Mouse (Mus musculus) urinary bladder, postnatal 10 days (tissue): Measurements from ENCODE around the gene Fgfr2.

ENCODE experiments used
- DNase-seq: peaks from one replicate; pipeline ENCODE4 v3.0.0; 2022; ENCODE audit warnings: low spot score

Gene Fgfr2

DNA sequence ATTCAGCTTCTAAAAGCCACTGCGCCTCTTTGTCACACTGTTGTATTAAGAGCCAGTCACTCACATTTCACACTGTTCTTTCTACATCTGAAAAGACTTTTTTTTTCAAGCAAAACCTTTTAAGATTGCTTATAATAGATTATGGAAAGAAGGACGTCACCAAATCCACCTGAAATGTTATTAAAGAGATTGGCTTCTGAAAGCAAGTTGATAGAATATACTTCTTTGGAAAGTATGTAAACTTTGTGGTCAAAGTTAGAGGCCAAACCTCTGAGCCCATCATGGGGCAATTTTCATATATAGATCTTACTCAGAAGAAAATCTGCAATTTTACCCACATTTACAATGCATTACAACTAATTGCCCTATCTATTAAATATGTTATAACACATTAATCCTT lies 306.6 kb downstream of the Fgfr2 start:
- DNase-seq = no peak

- no peak for DNase-seq
These were observed 308.1 kb downstream of the Fgfr2 start for GRCm38 (mm10) chr7:132815081-132815480.

- DNase-seq = no peak
These were observed 309.1 kb downstream of the Fgfr2 start for GRCm38 (mm10) chr7:132814089-132814450.

- DNase-seq = no peak
These were observed 309.6 kb downstream of the Fgfr2 start, which contains the start of gene Fam53b for GRCm38 (mm10) chr7:132813416-132814088. Gene Fam53b (minus strand): TSS chr7:132813886.

DNA sequence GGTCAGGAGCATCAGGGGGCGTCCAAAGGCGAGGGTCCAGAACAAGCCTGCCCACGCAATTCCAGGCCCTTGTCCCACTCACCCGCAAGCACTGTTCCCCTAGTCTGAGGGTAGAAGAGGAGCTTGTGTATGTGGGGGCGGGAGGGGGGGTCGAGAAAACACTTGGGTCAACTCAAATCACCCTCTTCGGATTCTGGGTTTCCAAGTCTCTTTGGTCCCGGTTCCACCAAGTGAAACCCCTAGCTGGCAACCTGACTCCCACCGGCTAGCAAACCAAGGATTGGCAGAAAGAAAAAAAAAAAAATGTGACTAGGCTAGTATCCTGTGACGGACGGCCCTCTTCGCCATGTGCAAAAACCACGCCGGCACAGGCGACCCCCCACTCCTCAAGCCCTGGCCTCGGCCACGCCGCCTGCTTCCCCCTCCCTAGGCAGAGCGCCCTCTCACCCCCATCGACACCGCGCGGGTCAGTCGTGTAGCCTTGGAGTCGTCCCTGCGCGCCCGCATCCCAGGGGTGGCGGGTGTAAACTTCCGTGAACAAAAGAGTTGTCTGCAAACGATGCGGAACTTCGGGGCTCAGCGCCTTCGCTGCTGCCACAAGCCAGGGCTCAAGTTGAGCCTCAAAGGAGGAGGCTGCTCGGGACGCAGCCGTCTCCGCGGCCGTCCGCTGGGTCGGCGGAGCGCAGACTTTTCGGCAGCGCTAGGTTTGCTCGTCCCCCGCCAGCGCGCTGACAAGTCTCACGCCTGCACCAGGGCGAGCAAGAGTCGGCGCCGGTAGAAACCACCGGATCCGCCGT lies 310.3 kb downstream of the Fgfr2 start:
- no peak for DNase-seq

GRCm38 (mm10) chr7:132811716-132812618 lies 311.2 kb downstream of the Fgfr2 start:
- DNase-seq = no peak

GRCm38 (mm10) chr7:132810879-132811278 lies 312.3 kb downstream of the Fgfr2 start:
- peak; percentile 67 for DNase-seq

DNA sequence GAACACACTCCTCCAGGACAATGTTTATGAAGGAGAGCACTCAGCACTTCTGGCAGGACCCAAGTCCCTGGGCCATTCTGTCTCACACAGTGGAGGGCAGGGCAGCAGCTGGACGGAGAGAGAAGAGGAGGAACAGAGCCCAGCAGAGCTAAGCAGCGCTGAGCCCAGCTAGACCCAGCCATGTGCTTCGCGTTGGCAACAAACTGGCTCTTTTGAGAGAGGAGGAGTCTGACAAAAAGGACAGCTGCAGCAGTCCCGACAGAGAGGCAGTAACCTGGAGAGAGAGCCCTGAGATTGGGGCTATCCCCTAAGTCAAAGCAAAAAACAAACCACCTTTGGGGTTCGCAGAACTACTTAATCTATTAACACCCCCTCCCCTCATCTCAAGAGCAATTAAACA lies 312.8 kb downstream of the Fgfr2 start:
- no peak for DNase-seq

DNA sequence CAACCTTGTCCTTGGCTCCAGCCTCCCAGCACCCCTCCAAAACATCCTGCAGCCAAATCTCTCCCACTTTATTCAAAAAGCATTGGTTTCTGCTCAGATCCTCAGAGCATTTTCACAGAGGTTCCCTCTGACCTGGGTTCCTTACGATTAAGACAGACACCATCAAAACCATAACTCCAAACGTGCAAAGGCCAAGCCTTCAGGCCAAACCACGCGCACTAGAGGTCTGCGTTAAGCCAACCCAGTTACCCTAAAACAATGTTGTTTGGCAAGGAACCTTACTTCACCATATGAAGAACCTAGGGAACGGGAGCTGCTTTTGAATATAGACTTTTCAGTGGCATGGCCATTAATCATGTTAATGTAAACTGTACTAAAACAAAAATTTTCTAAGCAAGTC lies 313.4 kb downstream of the Fgfr2 start:
- no peak for DNase-seq

DNA sequence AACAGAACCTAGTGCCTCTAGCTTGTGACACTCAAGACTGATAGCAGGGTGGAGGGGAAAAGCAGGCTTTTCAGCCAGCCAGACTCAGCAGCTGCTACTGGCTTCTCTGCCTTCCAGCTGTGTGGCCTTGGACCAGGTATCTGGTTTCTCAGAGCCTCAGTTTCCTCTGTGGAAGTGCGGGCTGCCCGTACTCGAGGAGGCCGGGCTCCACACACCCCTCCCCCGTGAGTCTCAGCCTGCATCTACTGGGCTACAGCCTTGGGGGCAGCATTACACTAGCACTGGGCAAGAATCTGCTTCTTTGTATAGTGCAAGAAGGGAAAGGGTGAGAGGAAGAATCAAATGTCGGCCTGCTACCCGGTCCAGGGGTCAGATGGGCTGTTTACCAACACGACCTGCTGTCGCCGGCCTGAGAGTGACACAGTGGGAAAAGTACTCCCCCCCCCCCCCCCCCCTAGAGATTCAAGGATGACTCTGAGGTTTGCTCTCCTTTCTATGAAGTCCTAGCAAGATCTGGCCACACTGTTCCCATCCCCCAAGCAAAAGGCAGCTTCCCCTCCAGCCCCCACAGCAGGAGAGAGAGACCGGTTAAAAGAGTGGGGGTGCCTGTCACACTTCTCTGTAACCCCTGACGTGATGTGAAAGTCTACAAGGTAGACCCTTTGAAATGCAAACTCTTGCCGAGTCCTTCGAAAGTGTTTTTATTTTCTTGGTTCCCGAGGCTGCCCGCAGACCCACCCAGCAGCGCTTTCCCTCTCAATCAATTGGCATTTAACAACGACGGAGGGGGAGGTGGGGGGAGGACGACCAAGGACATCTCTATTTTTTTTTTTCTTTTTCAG lies 314.1 kb downstream of the Fgfr2 start:
- no peak for DNase-seq

DNA sequence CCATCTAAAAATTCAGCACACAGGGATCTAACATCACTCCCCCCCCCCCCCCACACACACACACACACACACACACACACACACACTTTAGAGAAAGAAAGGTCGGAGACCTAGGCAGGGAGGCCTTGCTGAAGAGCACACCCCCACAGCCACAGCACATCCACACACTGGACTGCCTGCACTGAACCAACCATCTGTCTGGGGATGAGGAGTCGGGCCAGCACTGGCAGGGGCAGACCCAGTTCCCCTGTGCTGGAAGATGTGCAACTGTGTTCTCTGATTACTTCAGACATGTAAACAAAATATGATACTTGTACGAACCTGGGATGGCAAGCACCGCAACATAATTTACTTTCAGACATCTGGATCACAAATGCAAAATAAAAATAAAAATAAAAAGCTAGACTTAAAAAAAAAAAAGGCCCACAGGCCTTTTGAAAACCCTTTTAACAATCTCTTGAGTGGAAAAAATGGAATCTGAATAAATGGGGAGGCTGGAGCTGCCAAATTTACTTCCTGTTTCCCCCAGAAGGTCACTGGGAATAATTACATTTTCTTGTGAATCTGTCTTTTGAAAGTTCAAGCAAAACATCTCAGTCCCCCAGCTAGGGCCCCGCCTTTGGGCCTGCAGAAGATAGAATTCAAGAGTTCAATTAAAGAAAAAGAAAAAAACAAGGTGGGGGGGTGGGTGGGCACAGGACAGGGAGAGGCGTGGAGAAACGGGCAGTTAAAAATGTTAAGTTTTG lies 314.9 kb downstream of the Fgfr2 start:
- DNase-seq = no peak

GRCm38 (mm10) chr7:132806926-132807857 lies 316.0 kb downstream of the Fgfr2 start:
- DNase-seq = no peak

DNA sequence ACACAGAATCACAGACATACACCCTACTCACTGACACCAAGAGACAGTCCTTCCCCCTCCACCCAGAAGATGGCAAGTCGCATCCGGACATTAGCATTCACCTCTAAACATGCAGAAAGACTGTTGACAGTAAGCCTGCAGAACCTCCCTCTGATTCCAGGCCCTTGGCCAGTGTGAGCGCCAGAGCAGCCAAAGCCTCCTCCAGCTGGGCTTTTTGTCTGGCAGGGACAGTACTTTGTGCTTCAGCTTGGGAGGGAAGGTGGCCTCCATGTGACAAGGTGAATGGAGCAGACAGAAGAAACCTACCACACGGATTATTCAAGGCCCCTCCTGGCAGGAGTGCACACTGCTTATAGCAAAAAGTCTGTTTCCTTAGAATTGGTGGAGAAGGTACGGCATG lies 316.9 kb downstream of the Fgfr2 start:
- DNase-seq = no peak

DNA sequence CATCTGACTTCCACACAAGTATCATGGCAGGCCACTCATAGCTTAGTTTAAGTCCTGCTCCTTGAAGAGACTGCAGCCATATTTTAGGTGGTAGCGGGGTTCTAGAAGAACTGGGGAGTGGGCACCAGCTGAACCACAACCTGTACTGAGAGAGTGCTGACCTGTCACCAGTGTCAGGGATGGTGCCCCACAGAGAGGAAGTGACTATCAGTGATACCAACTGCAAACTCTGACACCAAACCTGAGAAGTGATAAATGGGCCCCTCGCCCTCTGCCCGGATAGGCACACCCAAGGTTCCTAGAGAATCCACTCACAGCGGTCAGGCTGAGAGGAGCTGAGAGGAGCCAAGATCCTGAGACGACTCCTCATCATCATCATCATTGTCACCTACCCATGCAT lies 318.2 kb downstream of the Fgfr2 start:
- no peak for DNase-seq

DNA sequence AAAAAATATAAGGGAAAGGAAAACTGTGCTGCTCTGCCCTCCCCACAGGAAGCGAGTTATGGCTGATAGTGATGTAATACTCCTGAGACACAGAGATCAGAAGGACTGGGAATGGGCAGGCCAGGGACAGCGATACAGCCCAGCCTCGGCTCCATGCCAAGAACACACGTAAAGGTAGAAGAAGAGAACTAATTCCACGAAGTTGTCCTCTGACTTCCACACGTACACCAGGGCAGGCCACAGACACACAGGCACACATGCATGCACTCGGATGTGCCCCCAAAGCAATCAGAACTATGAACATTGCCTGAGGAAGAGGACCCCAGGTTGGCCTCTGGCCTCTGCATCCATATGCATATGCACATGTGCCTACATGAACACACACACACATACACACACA lies 318.7 kb downstream of the Fgfr2 start:
- no peak for DNase-seq

DNA sequence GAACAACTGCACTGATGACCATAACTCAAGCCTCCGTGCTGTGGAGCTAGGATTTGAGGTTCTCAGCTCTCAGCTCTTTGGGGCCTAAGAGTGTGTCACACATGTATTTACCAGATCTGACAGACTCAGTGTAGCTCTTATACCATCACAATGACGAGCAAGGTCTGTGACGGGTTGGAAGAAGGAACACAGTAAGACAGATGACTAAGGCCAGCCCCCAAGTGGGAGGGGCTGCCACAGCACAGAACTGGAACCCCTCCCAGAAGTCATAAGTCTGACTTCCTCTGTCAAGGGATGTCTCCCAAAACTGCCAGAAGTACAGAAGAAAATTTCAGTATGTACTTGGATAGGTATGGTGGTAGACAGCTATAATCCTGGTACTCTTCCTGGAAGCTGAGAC lies 319.2 kb downstream of the Fgfr2 start:
- DNase-seq = no peak

GRCm38 (mm10) chr7:132803336-132803735 lies 319.8 kb downstream of the Fgfr2 start:
- no peak for DNase-seq

GRCm38 (mm10) chr7:132802691-132803090 lies 320.5 kb downstream of the Fgfr2 start:
- DNase-seq = no peak

- no peak for DNase-seq
These were observed 321.1 kb downstream of the Fgfr2 start for GRCm38 (mm10) chr7:132802066-132802465.

DNA sequence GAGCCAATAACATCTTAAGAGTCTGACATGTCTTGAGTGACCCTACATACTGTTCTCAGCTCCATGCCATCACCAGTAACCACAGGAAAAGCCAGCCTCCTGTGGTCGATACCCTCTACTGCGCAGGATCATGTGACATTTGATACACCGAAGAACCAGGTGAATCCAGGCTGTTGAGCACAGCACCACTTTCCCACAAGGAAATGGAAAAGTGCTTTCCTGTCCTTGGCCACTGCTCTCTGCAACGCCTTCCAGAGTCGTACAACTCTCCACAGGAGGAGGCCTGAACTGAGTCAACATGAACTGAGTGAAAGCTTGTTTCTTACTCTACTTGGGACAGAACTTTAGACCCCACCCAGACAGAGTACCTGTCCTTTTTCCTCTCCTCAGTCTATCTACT lies 321.6 kb downstream of the Fgfr2 start:
- DNase-seq = no peak
